Mouse (Mus musculus) kidney, embryonic 14.5 days (tissue): Measurements from ENCODE around the gene Aldh8a1. TPM values are rescaled to one million over a fixed set of nuclear protein-coding genes. Genes with fewer than 3 reads are reported as not detected.

Source experiments
- ATAC-seq: fragments of 200-750 bp; cut with Nextera tagmentation; 2 replicates; pipeline ENCODE4 v1.8.0; 2017; ENCODE audit warnings: moderate number of reproducible peaks, mild to moderate bottlenecking, moderate TSS enrichment, moderate library complexity; ENCODE audit not compliant: low FRiP score, low TSS enrichment
- H3K27ac ChIP-seq: fragments of 300-500 bp; sonication (generic); 2 replicates; pipeline ENCODE4 v1.5.1; 2014; ENCODE audit warnings: low read depth, mild to moderate bottlenecking, low read length, moderate library complexity, mixed read lengths
- H3K27me3 ChIP-seq: fragments of 300-500 bp; sonication (generic); 2 replicates; pipeline ENCODE4 v1.6.1; 2014; ENCODE audit warnings: mild to moderate bottlenecking, low read length; ENCODE audit not compliant: control insufficient read depth, insufficient read depth
- H3K36me3 ChIP-seq: fragments of 300-500 bp; sonication (generic); 2 replicates; pipeline ENCODE4 v1.6.1; 2014; ENCODE audit warnings: low read length, mixed read lengths; ENCODE audit not compliant: control insufficient read depth, insufficient read depth
- H3K4me1 ChIP-seq: fragments of 300-500 bp; sonication (generic); 2 replicates; pipeline ENCODE4 v1.6.1; 2014; ENCODE audit warnings: low read length, mixed read lengths; ENCODE audit not compliant: control insufficient read depth, insufficient read depth
- H3K4me2 ChIP-seq: fragments of 300-500 bp; sonication (generic); replicated peaks from 2 replicates; pipeline ENCODE4 v1.6.1; 2014; ENCODE audit warnings: low read depth, mild to moderate bottlenecking, low read length
- H3K4me3 ChIP-seq: fragments of 300-500 bp; sonication (generic); 2 replicates; pipeline ENCODE4 v1.5.1; 2014; ENCODE audit warnings: mild to moderate bottlenecking, low read length
- H3K9ac ChIP-seq: fragments of 300-500 bp; sonication (generic); 2 replicates; pipeline ENCODE4 v1.6.1; 2014; ENCODE audit warnings: low read depth, mild to moderate bottlenecking, low read length, moderate library complexity
- H3K9me3 ChIP-seq: fragments of 300-500 bp; sonication (generic); 2 replicates; pipeline ENCODE4 v1.6.1; 2016; ENCODE audit warnings: low read length; ENCODE audit not compliant: control insufficient read depth
- WGBS: fragments of 180-500 bp; shearing (Covaris S2); extraction: QIAGEN DNeasy Blood & Tissue Kit; methylation state at CpG from one replicate; pipeline ENCODE4 v1.1.7; 2014; 5-methylcytosine and 5-hydroxymethylcytosine counted together
- polyA plus RNA-seq: library from polyadenylated mRNA; unstranded; fragments of >200 nt; fragmentation: Nextera tagmentation; extraction: Ambion mirVana; gene quantifications from 2 replicates; pipeline ENCODE4 v1.2.1, GENCODE M21; 2014

Gene Aldh8a1
- polyA plus RNA-seq, 1 experiment from 2014 or later: 0.72 TPM

DNA sequence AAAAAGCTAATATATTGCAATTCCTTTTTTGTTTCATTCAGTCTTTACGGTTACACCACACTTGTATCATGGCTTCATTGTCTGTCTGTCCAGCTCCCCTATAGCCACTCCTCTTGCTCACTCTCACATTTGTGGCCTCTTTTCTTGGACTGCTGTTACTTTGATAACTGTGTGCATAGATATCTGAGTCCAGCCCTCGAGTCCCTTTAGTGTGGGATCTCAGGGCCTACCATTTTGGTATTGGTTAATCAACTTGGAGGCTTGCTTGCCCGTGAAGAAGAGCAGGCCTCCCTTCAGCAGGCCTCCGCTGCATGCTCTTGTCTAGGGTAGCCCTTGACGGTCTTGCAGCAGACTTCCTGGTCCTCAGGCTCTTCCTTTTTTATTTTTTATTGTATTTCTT lies 27.6 kb upstream of the Aldh8a1 start:
- no peak overlapping the region for H3K27ac ChIP-seq
- H3K9ac ChIP-seq: no peak overlapping the region
- H3K4me3 ChIP-seq: no peak overlapping the region
- no peak overlapping the region for H3K4me2 ChIP-seq
- no peaks in the 10 kb centered on the region for H3K9me3 ChIP-seq
- 96% methylated on average over 5 of the region's 5 CpGs for WGBS
- H3K4me1 ChIP-seq: no peaks in the 10 kb centered on the region
- ATAC-seq: no peak
- peaks cover 61% of the 10 kb centered on the region for H3K36me3 ChIP-seq
- H3K27me3 ChIP-seq: no peaks in the 10 kb centered on the region

DNA sequence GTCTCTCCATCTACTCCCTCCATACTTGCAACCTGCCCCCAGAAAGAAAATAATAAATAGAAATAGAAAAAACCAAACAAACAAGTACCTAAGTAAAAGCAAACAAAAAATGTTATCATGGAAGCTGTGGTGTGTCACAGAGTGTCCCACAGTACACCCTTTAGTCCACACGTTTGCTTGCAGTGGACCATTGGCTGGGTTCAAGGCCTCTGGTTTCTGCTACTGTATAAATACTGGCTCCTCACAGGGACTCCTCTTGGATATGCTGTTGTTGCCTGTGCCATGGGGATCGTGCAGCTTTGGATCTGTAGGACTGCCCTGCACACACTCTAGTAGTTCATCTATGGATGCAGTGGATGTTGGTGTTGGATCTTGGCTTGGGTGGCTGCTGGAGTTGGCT lies 27.1 kb upstream of the Aldh8a1 start:
- Histone ChIP-seq H3K4me3 (no peak overlapping the region), H3K9ac (no peak overlapping the region), H3K27me3 (no peaks in the 10 kb centered on the region), H3K27ac (no peak overlapping the region), H3K4me2 (no peak overlapping the region), H3K36me3 (peaks cover 61% of the 10 kb centered on the region), H3K4me1 (no peaks in the 10 kb centered on the region), H3K9me3 (no peaks in the 10 kb centered on the region)
- WGBS: 95% methylated on average over 2 of the region's 2 CpGs
- no peak for ATAC-seq

DNA sequence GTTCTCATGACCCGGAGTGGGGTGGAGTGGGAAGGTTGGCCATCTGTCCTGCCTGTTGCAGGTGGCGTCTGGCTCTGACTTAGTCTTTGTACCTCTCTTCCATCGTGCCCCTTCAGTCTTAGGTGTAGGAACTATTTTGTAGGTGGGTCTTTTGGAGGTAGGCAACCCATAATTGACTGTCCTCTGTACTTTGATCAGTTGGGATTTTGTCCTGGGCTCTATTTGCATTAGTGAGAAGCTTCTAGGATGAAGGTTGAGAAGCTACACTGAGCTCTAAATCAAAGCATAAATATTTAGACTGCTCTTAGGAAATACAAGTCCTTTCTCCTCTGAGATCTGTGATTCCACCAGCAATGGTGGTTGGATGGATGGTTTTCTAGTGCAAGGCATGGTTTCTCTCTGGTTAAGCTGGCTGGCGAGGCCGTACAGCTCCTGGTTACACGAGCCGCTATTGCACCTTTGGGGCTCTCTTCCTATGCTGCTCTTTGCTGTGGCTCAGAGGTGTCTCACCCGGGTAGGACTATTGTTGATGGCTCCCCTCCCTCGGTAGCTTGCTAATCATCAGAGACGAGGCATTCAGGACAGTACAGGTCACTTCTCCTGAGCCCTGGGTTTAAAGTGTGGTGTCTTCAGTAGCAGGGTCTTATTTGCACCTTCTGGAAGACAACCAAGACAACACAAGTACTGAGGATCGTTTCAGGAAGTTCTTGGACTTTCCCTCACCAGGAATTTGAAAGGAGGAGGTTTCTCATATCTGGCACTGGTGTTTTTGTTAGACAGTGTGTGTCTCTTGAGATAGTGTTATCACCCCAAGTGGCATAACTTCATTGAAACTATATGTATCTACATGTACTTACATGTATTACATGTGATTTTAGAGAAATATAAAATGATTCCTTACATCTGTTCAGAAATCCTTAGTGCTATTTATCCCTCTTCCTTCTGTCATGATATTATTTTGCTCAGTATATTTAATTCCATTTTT lies 26.3 kb upstream of the Aldh8a1 start:
- no peak overlapping the region for H3K4me2 ChIP-seq
- no peaks in the 10 kb centered on the region for H3K9me3 ChIP-seq
- H3K4me1 ChIP-seq: no peaks in the 10 kb centered on the region
- H3K9ac ChIP-seq: no peak overlapping the region
- peaks cover 55% of the 10 kb centered on the region for H3K36me3 ChIP-seq
- no peak for ATAC-seq
- H3K27me3 ChIP-seq: no peaks in the 10 kb centered on the region
- H3K27ac ChIP-seq: no peak overlapping the region
- 93% methylated on average over 11 of the region's 11 CpGs for WGBS
- no peak overlapping the region for H3K4me3 ChIP-seq

DNA sequence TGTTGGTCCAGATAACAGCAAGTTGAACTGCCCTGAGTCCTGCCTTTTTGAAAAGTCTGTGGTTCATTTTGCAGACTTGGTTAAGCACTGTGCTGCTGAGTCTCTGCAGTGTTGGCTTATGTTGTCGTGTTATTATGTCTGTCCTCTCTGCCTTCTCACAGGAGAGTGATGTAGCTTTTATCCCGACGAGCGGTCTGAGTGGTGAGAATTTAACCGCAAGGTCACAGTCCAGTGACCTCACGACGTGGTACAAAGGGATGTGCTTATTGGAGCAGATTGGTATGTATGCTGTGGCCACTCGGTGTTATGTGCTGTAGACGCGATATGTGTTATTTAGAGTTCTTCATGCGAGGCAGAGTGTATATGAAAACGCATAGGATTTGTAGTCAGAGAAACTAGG lies 25.3 kb upstream of the Aldh8a1 start:
- no peak for ATAC-seq
- no peaks in the 10 kb centered on the region for H3K4me1 ChIP-seq
- peaks cover 56% of the 10 kb centered on the region for H3K36me3 ChIP-seq
- WGBS: 71% methylated on average over 12 of the region's 12 CpGs
- H3K27me3 ChIP-seq: no peaks in the 10 kb centered on the region
- no peak overlapping the region for H3K4me2 ChIP-seq
- H3K9ac ChIP-seq: no peak overlapping the region
- no peak overlapping the region for H3K4me3 ChIP-seq
- no peaks in the 10 kb centered on the region for H3K9me3 ChIP-seq
- no peak overlapping the region for H3K27ac ChIP-seq

DNA sequence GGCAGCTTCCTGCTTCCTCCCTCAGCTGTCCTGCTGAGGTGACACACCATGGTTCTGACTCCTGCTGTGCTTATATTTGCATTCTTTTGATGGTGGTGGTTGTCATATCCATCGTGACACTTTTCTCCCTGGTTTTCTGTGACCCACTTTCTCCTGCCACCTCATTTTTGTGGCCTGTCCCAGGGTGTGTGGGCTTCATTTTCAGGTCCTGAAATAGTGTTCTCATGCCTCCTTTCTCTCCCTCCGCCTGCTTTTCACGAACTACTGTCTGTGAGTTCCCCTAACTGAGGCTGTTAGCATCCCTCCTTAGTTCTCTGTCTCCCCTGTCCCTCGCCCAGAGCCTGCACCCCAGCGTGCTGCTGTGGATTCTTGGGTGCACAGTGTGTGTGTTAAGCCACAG lies 23.2 kb upstream of the Aldh8a1 start:
- Histone ChIP-seq H3K27me3 (no peaks in the 10 kb centered on the region), H3K27ac (no peak overlapping the region), H3K36me3 (peaks cover 59% of the 10 kb centered on the region), H3K4me1 (no peaks in the 10 kb centered on the region), H3K4me2 (no peak overlapping the region), H3K9me3 (no peaks in the 10 kb centered on the region), H3K4me3 (no peak overlapping the region), H3K9ac (no peak overlapping the region)
- no peak for ATAC-seq
- 70% methylated on average over 5 of the region's 5 CpGs for WGBS

DNA sequence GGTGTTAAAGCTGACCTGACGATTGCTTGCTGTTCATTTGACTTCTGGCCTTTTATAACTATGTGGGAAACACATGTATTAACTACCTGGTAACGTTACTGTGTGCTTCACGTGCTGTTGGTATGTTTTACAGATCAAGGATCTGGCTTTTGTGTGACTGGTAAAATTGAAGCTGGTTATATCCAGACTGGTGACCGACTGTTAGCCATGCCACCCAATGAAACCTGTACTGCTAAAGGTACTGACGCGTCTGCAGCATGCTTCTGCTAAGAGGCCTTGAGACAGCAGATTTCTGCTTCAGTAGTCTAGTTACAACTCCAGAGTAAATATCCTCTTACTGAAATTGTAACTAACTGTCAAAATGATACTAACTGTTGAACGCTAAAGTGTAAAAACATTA lies 22.6 kb upstream of the Aldh8a1 start:
- Histone ChIP-seq H3K4me2 (no peak overlapping the region), H3K9ac (no peak overlapping the region), H3K27me3 (no peaks in the 10 kb centered on the region), H3K4me3 (no peak overlapping the region), H3K4me1 (no peaks in the 10 kb centered on the region), H3K9me3 (no peaks in the 10 kb centered on the region), H3K36me3 (peaks cover 62% of the 10 kb centered on the region), H3K27ac (no peak overlapping the region)
- ATAC-seq: no peak
- WGBS: 90% methylated on average over 7 of the region's 7 CpGs

DNA sequence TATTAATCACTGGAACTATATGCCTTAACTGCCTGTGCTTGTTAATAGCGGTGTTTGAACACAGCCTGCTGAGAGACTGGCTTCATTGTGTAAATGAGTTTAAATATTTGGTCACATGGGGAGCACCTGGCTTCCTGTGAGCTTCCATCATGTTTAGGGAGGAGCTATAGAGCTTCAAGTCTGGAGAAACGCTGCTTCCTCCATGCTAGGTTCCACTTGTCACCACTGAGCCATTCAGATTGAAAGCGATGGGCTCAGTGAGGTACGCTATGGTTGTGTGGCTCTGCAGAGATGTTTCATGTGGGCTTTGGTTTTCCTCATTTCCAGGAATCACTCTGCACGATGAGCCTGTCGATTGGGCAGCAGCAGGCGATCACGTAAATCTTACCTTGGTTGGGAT lies 19.1 kb upstream of the Aldh8a1 start:
- no peak overlapping the region for H3K4me3 ChIP-seq
- WGBS: 92% methylated on average over 8 of the region's 8 CpGs
- H3K9me3 ChIP-seq: no peaks in the 10 kb centered on the region
- no peak overlapping the region for H3K4me2 ChIP-seq
- H3K27ac ChIP-seq: no peak overlapping the region
- H3K9ac ChIP-seq: no peak overlapping the region
- ATAC-seq: no peak
- no peaks in the 10 kb centered on the region for H3K27me3 ChIP-seq
- H3K4me1 ChIP-seq: no peaks in the 10 kb centered on the region
- peaks cover 37% of the 10 kb centered on the region for H3K36me3 ChIP-seq

DNA sequence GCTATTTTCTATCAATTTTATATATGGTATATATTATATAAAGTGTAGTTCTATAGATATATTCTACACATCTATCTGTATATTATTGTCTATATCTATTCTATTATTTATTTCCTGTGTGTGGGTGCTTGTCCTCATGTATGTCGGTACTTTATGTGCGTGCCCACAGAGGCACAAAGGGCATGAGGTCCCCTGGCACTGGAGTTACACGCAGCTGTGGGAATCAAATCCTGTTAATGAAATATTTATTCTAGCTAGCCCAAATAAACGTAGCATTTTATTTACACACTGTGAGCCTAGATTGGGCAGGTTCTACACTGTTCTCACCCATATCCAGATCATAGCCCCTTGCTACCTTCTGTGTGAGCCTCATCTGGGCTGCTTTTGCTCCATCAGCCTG lies 18.0 kb upstream of the Aldh8a1 start:
- 94% methylated on average over 4 of the region's 4 CpGs for WGBS
- no peak for ATAC-seq
- H3K4me1 ChIP-seq: no peaks in the 10 kb centered on the region
- H3K9ac ChIP-seq: no peak overlapping the region
- no peaks in the 10 kb centered on the region for H3K9me3 ChIP-seq
- peaks cover 34% of the 10 kb centered on the region for H3K36me3 ChIP-seq
- H3K4me2 ChIP-seq: no peak overlapping the region
- no peak overlapping the region for H3K4me3 ChIP-seq
- H3K27me3 ChIP-seq: no peaks in the 10 kb centered on the region
- H3K27ac ChIP-seq: no peak overlapping the region

DNA sequence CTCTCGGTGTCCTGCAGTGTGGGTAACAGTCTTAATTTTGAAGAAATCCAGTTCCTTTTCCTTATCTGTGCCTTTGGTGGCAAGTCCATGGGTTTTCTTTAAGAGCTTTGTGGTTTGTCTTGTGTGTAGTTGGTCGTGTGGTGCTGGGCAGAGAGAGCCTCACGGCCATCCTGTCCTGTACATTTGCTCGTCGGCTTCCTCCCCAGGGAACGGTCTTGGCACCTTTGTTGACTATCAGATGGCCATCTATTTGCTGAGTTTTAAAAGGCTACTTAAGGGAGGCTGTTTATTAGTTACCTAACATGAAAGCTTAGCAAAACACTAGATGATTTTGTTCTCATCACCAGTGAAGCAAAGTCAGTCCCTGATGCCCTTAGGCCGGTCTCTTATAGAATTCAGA lies 15.2 kb upstream of the Aldh8a1 start:
- Histone ChIP-seq H3K4me2 (no peak overlapping the region), H3K9me3 (no peaks in the 10 kb centered on the region), H3K9ac (no peak overlapping the region), H3K27ac (no peak overlapping the region), H3K4me3 (no peak overlapping the region), H3K27me3 (no peaks in the 10 kb centered on the region), H3K36me3 (peaks cover 40% of the 10 kb centered on the region), H3K4me1 (no peaks in the 10 kb centered on the region)
- no peak for ATAC-seq
- 42% methylated on average over 7 of the region's 7 CpGs for WGBS
